Mouse (Mus musculus): ENCODE results near the gene Ptprg. TPM values are rescaled to one million over a fixed set of nuclear protein-coding genes. Genes with fewer than 3 reads are reported as not detected.

Ptprg gene
- total and polyA plus RNA-seq, 3 experiments = not detected

GRCm38 (mm10) chr14:11992534-11992933 is 439.2 kb downstream of the Ptprg start:
- Histone ChIP-seq H3K79me2 (ENCODE audit: control insufficient read depth, insufficient read depth, low read length, poor library complexity) (no peaks in the 10 kb centered on the region), H3K9ac (ENCODE audit: control insufficient read depth, low read depth, low read length, poor library complexity, severe bottlenecking) (no peak overlapping the region), H3K27me3 (ENCODE audit: control insufficient read depth in 1 of 2, insufficient read depth in 2 of 2, low read length in 2 of 2) (no peaks in the 10 kb centered on the region), H3K4me1 (ENCODE audit: control insufficient read depth in 1 of 2, insufficient read depth in 2 of 2, low read length in 2 of 2) (no peaks in the 10 kb centered on the region), H3K4me3 (ENCODE audit: control insufficient read depth in 1 of 2, insufficient read depth in 1 of 2, low read depth in 2 of 2, low read length in 2 of 2) (no peak overlapping the region), H3K36me3 (ENCODE audit: control insufficient read depth in 1 of 2, insufficient read depth in 2 of 2, low read length in 2 of 2) (no peaks in the 10 kb centered on the region), H3K9me3 (replicated peaks; ENCODE audit: insufficient read depth, low read length) (no peaks in the 10 kb centered on the region), H3K27ac (ENCODE audit: control insufficient read depth, low read depth, low read length) (no peak overlapping the region)
- TF ChIP-seq MEF2A (IDR thresholded peaks at IDR 0.05; ENCODE audit: extremely low read depth, insufficient replicate concordance, low read depth, low read length, poor library complexity, severe bottlenecking) (no peak), NRF1 (IDR thresholded peaks at IDR 0.05; ENCODE audit: insufficient read depth, low read depth, low read length, poor library complexity, severe bottlenecking) (no peak), MYB (IDR thresholded peaks at IDR 0.05; ENCODE audit: low read depth, low read length) (no peak), SIN3A (IDR thresholded peaks at IDR 0.05; ENCODE audit: low read length) (no peak)
- DNase-seq (ENCODE audit: low read depth, low spot score) = no peak

GRCm38 (mm10) chr14:11997555-11997954 is 444.2 kb downstream of the Ptprg start:
- no peak overlapping the region for H3K27ac ChIP-seq (ENCODE audit: control insufficient read depth, low read depth, low read length)
- H3K79me2 ChIP-seq (ENCODE audit: control insufficient read depth, insufficient read depth, low read length, poor library complexity) = no peaks in the 10 kb centered on the region
- no peak for DNase-seq (ENCODE audit: low read depth, low spot score)
- no peak for TF ChIP-seq GABPA (IDR thresholded peaks at IDR 0.05; ENCODE audit: low read depth, low read length)
- no peak for TF ChIP-seq USF1 (IDR thresholded peaks at IDR 0.05; ENCODE audit: low read depth, low read length)
- no peak for TF ChIP-seq SIN3A (IDR thresholded peaks at IDR 0.05; ENCODE audit: low read length)
- TF ChIP-seq SMC3 (IDR thresholded peaks at IDR 0.05; ENCODE audit: low read depth, low read length) = no peak
- TF ChIP-seq MEF2A (IDR thresholded peaks at IDR 0.05; ENCODE audit: extremely low read depth, insufficient replicate concordance, low read depth, low read length, poor library complexity, severe bottlenecking) = no peak
- no peak for TF ChIP-seq CHD2 (IDR thresholded peaks at IDR 0.05; ENCODE audit: low read length)
- no peak for TF ChIP-seq POLR2AphosphoS5 (IDR thresholded peaks at IDR 0.05; ENCODE audit: borderline replicate concordance, low read depth, low read length)
- no peak for TF ChIP-seq KAT2A (conservative IDR thresholded peaks at IDR 0.05; ENCODE audit: low read depth, low read length)
- TF ChIP-seq TBP (IDR thresholded peaks at IDR 0.05; ENCODE audit: low read depth, low read length) = no peak
- H3K36me3 ChIP-seq (ENCODE audit: control insufficient read depth in 1 of 2, insufficient read depth in 2 of 2, low read length in 2 of 2) = no peaks in the 10 kb centered on the region
- H3K9me3 ChIP-seq (replicated peaks; ENCODE audit: insufficient read depth, low read length) = no peaks in the 10 kb centered on the region
- no peaks in the 10 kb centered on the region for H3K4me1 ChIP-seq (ENCODE audit: control insufficient read depth in 1 of 2, insufficient read depth in 2 of 2, low read length in 2 of 2)
- H3K4me3 ChIP-seq (ENCODE audit: control insufficient read depth in 1 of 2, insufficient read depth in 1 of 2, low read depth in 2 of 2, low read length in 2 of 2) = no peak overlapping the region
- no peaks in the 10 kb centered on the region for H3K27me3 ChIP-seq (ENCODE audit: control insufficient read depth in 1 of 2, insufficient read depth in 2 of 2, low read length in 2 of 2)
- no peak overlapping the region for H3K9ac ChIP-seq (ENCODE audit: control insufficient read depth, low read depth, low read length, poor library complexity, severe bottlenecking)

GRCm38 (mm10) chr14:11998464-11998863 is 445.1 kb downstream of the Ptprg start:
- no peak overlapping the region for H3K27ac ChIP-seq (ENCODE audit: control insufficient read depth, low read depth, low read length)
- no peak overlapping the region for H3K4me3 ChIP-seq (ENCODE audit: control insufficient read depth in 1 of 2, insufficient read depth in 1 of 2, low read depth in 2 of 2, low read length in 2 of 2)
- H3K9me3 ChIP-seq (replicated peaks; ENCODE audit: insufficient read depth, low read length) = no peaks in the 10 kb centered on the region
- no peaks in the 10 kb centered on the region for H3K79me2 ChIP-seq (ENCODE audit: control insufficient read depth, insufficient read depth, low read length, poor library complexity)
- no peaks in the 10 kb centered on the region for H3K36me3 ChIP-seq (ENCODE audit: control insufficient read depth in 1 of 2, insufficient read depth in 2 of 2, low read length in 2 of 2)
- no peaks in the 10 kb centered on the region for H3K27me3 ChIP-seq (ENCODE audit: control insufficient read depth in 1 of 2, insufficient read depth in 2 of 2, low read length in 2 of 2)
- DNase-seq (ENCODE audit: low read depth, low spot score) = no peak
- H3K4me1 ChIP-seq (ENCODE audit: control insufficient read depth in 1 of 2, insufficient read depth in 2 of 2, low read length in 2 of 2) = no peaks in the 10 kb centered on the region
- no peak for TF ChIP-seq MYC (IDR thresholded peaks at IDR 0.05; ENCODE audit: low read depth, low read length)
- TF ChIP-seq KAT2A (conservative IDR thresholded peaks at IDR 0.05; ENCODE audit: low read depth, low read length) = no peak
- TF ChIP-seq RCOR1 (IDR thresholded peaks at IDR 0.05; ENCODE audit: low read depth, low read length) = no peak
- TF ChIP-seq MEF2A (IDR thresholded peaks at IDR 0.05; ENCODE audit: extremely low read depth, insufficient replicate concordance, low read depth, low read length, poor library complexity, severe bottlenecking) = no peak
- TF ChIP-seq GATA1 (IDR thresholded peaks at IDR 0.05; ENCODE audit: low read depth, low read length) = no peak
- TF ChIP-seq TAL1 (IDR thresholded peaks at IDR 0.05; ENCODE audit: low read length) = no peak
- H3K9ac ChIP-seq (ENCODE audit: control insufficient read depth, low read depth, low read length, poor library complexity, severe bottlenecking) = no peak overlapping the region
